Mouse (Mus musculus): ENCODE data around the gene Mrpl10. TPM values are rescaled to one million over a fixed set of nuclear protein-coding genes. Genes with fewer than 3 reads are reported as not detected.

Gene Mrpl10
- polyA plus RNA-seq, 1 experiment from 2014 or later = 83.2 TPM

DNA sequence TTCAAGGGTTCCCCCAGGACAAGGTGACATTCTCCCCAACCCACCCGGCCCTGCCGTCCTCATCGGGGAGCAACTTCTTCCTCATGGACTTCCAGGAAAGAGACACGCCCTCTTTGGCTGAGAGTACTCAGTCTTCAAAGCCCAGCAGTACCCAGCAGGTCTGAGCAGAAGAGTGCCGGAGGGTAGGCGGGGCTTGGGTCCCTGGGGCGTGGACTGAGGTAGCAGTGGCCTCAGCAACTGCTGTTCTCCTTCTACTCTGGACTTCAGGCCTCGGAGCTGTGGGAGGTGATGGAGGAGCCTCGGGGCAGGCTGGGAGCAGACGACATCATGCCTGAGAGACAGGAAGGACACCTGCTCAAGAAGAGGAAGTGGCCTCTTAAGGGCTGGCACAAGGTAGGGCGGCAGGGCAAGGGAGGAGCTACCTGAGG, 10.9 kb downstream of the Mrpl10 start:
- Histone ChIP-seq H3K9ac (peak overlapping the region; percentile 90), H3K27me3 (no peaks in the 10 kb centered on the region), H3K4me1 (peaks cover 21% of the 10 kb centered on the region), H3K27ac (no peak overlapping the region), H3K4me2 (replicated peaks) (peak overlapping the region; percentile 97), H3K4me3 (peak overlapping the region; percentile 82; the same call in 1 of the 2 replicates), H3K36me3 (peaks cover 62% of the 10 kb centered on the region), H3K9me3 (no peaks in the 10 kb centered on the region)
- 23% methylated on average over 11 of the region's 11 CpGs for WGBS
- no peak for ATAC-seq (ENCODE audit: low FRiP score, low read depth)

DNA sequence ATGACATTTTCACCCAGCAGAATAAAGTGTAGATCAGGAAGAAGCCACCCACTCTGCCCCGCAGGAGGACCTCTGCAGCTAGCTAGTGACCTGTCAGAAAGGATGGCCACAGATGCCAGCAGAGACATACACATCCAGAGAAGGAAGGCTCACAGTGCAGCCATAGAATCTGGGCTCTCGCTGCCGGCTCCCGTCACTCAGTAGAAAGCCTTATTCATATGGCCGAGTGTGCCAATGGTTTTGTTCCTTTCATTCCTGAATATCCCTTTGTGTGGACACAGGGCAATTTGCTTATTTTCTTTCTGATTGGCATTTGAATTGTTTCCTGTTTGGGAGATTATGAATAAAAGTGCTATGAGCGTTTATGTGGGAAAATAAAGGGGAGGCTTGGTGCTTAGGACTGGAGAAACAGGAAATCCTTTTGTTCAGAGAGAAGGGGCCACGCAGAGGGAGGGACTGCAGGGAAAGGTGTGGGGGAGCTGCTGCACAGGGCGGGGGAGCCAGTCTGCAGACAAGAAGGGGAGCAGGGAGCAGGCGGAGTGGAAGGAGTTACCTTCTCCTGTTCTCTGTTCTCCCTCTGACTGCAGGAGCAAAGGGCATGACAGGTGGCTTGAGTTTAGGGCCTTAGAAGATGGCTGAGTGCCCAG, 22.0 kb downstream of the Mrpl10 start:
- H3K27me3 ChIP-seq = no peaks in the 10 kb centered on the region
- no peak overlapping the region for H3K4me2 ChIP-seq (replicated peaks)
- no peaks in the 10 kb centered on the region for H3K4me1 ChIP-seq
- no peak overlapping the region for H3K27ac ChIP-seq
- H3K36me3 ChIP-seq = peaks cover 59% of the 10 kb centered on the region
- no peak overlapping the region for H3K4me3 ChIP-seq
- H3K9me3 ChIP-seq = no peaks in the 10 kb centered on the region
- 69% methylated on average over 9 of the region's 9 CpGs for WGBS
- ATAC-seq (ENCODE audit: low FRiP score, low read depth) = no peak
- H3K9ac ChIP-seq = 0 out of 2 replicates have a peak overlapping the region, but pooled peaks have one; percentile 26

DNA sequence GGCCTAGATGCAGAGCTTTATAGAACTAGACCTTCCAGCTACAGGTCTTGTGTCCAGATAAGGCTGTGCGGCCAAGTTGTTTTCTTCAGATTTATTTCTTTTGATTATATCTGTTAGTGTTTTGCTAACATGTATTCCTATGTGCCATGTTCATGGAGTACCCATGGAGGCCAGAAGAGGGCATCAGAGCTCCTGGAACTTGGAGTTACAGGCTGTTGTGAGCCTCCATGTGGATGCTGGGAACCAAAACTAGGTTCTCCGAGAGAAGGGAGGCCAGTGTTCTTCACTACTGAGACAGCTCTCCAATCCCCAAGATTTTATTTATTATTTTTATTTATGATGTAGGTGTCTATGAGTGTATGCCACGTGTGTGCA, 22.5 kb downstream of the Mrpl10 start:
- Histone ChIP-seq H3K4me1 (no peaks in the 10 kb centered on the region), H3K9ac (no peak overlapping the region), H3K4me3 (no peak overlapping the region), H3K4me2 (replicated peaks) (no peak overlapping the region), H3K36me3 (peaks cover 61% of the 10 kb centered on the region), H3K27ac (no peak overlapping the region), H3K9me3 (no peaks in the 10 kb centered on the region), H3K27me3 (no peaks in the 10 kb centered on the region)
- WGBS = 83% methylated on average over 3 of the region's 3 CpGs
- no peak for ATAC-seq (ENCODE audit: low FRiP score, low read depth)

DNA sequence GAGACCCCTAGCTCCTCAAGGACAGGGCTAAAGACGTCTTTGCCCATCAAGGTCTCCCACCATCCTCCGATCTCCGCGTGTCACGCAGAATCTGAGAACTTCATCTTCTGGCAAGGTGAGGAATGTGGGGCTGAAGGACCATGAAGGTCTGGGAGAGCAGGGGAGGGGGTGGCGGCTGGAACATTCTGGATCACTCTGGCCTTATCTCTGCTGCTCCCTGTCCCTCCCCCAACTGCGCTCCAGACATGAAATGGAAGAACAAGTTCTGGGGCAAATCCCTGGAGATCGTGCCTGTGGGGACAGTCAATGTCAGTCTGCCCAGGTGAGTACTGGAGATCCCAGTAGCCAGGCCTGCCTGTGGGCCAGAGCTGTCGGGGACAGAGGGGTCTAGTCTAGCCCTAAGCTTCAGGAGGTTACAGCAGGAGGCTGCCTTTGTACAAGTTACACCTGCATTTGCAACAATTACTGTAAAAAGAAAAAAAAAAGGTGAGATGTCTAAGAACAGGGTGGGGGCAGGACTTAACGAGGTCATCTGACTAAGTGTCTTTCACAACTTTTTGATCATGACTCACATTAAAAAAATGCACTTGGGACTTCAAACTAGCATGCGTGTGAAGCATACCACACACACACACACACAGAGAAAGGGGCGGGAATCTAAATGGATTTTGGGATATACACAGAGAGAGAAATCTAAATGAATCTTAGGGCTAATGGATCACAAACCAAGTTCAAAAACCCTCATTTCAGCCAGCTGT, 24.4 kb downstream of the Mrpl10 start:
- no peak overlapping the region for H3K27ac ChIP-seq
- no peaks in the 10 kb centered on the region for H3K9me3 ChIP-seq
- H3K36me3 ChIP-seq = peaks cover 49% of the 10 kb centered on the region
- ATAC-seq (ENCODE audit: low FRiP score, low read depth) = no peak
- 90% methylated on average over 12 of the region's 12 CpGs for WGBS
- H3K27me3 ChIP-seq = no peaks in the 10 kb centered on the region
- H3K4me2 ChIP-seq (replicated peaks) = no peak overlapping the region
- no peak overlapping the region for H3K9ac ChIP-seq
- H3K4me3 ChIP-seq = no peak overlapping the region
- H3K4me1 ChIP-seq = no peaks in the 10 kb centered on the region

DNA sequence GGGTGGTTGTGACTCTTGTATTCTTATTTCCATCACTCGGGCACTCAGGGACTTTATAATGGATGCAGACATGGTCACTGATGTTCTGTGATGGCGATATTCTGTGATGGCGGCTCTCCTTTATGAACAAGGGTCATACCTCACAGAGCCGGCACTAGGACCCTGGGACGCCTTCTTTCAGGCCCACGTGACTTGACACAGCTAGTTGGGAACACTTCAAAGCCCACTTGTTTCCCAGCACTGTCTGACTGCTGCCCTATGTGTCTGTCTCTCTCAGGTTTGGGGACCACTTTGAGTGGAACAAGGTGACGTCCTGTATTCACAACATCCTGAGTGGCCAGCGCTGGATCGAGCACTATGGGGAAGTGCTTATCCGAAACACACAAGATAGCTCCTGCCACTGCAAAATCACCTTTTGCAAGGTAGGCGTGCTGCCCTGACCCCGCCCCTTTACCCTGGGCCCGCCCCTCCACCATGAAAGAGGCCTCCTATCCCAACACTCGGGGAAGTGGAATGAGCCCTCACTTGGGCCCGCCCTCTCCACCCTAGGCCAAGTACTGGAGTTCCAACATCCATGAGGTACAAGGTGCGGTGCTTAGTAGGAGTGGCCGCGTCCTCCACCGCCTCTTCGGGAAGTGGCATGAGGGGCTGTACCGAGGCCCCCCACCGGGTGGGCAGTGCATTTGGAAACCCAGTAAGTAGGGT, 25.4 kb downstream of the Mrpl10 start:
- peak; percentile 46; the same call in 1 of the 2 replicates for ATAC-seq (ENCODE audit: low FRiP score, low read depth)
- Histone ChIP-seq H3K4me1 (no peaks in the 10 kb centered on the region), H3K36me3 (peaks cover 39% of the 10 kb centered on the region), H3K4me3 (no peak overlapping the region), H3K9ac (no peak overlapping the region), H3K9me3 (no peaks in the 10 kb centered on the region), H3K27me3 (no peaks in the 10 kb centered on the region), H3K4me2 (replicated peaks) (no peak overlapping the region), H3K27ac (no peak overlapping the region)
- 46% methylated on average over 22 of the region's 22 CpGs for WGBS

DNA sequence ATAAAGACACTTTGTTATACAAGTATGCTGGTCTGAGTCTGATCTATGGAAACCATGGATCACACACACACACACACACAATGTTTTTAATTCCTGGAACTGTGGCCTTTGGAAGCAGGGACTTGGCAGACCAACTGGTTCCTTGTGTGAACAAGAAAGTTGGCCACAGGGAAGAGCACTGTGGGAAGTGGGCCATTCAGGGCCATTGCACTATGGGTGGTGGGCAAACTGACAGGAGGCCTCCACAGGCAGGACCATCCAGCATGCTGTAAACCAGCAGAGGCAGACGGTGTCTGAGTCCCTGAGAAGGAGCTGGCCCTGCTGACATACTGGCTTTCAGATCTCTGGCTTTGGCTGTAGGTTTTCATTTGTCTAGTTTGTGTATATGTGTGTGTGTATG, 28.0 kb downstream of the Mrpl10 start:
- Histone ChIP-seq H3K27me3 (no peaks in the 10 kb centered on the region), H3K27ac (no peak overlapping the region), H3K9me3 (no peaks in the 10 kb centered on the region), H3K36me3 (peaks cover 34% of the 10 kb centered on the region), H3K4me3 (no peak overlapping the region), H3K4me1 (no peaks in the 10 kb centered on the region), H3K4me2 (replicated peaks) (no peak overlapping the region), H3K9ac (no peak overlapping the region; the same call in 1 of the 2 replicates)
- WGBS = 63% methylated on average over 1 of the region's 1 CpGs
- no peak for ATAC-seq (ENCODE audit: low FRiP score, low read depth)

DNA sequence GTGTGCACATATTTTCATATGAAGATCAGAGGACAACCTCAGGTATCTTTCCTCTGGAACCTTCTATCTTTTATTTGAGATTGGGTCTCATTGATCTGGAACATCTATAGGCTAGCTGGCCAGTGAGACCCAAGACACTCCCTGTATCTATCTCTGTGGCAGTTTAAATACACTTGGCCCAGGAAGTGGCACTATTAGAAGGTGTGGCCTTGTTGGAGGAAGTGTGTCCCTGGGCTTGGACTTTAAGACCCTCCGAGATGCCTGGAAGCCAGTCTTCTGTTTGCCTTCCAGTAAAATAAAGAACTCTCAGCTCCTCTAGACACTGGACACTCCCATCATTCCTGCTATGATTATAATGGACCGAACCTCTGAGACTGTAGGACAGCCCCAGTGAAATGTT, 28.4 kb downstream of the Mrpl10 start:
- Histone ChIP-seq H3K9me3 (no peaks in the 10 kb centered on the region), H3K9ac (no peak overlapping the region), H3K4me1 (no peaks in the 10 kb centered on the region), H3K27ac (no peak overlapping the region), H3K36me3 (peaks cover 33% of the 10 kb centered on the region), H3K4me2 (replicated peaks) (no peak overlapping the region), H3K4me3 (no peak overlapping the region), H3K27me3 (no peaks in the 10 kb centered on the region)
- 84% methylated on average over 2 of the region's 2 CpGs for WGBS
- no peak for ATAC-seq (ENCODE audit: low FRiP score, low read depth)

DNA sequence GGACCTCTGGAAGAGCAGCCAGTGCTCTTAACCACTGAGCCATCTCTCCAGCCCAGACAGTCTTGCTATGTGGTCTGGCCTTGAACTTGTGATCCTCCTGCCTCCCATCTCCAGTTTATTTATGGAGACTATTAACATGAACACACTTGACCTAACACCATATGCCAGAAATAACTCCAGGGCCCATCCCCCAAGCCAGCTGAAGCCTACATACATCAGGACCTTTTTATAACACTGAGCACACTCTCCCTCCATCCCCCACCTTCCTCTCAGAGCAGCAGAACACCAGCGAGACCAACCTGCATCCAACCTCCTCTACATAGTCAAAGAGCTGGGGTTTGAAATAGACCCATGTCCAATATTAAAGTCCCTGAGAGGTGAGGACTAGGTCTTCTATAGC, 29.8 kb downstream of the Mrpl10 start:
- no peak for ATAC-seq (ENCODE audit: low FRiP score, low read depth)
- WGBS = 64% methylated on average over 1 of the region's 1 CpGs

DNA sequence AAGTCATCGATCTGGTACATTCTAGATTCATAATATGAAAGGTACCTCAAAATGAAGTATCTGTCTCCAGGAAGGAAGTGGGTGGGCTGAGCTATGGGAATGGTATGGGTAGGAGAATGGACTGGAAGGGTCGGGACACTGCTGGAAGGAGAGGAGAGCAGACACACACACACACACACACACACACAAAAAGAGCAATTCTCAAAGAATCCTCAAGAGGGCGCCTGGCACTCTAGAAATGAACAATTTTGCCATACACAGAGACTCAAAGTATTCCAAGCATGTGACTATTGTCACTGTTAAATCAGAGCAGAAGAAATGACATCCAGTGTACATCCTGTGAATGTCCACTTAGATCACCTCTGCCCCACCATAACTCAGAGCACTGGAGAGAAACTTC, 31.2 kb downstream of the Mrpl10 start:
- no peaks in the 10 kb centered on the region for H3K4me1 ChIP-seq
- peaks cover 15% of the 10 kb centered on the region for H3K36me3 ChIP-seq
- no peak overlapping the region for H3K9ac ChIP-seq
- H3K4me2 ChIP-seq (replicated peaks) = no peak overlapping the region
- H3K27ac ChIP-seq = no peak overlapping the region
- WGBS = 34% methylated on average over 3 of the region's 3 CpGs
- no peak overlapping the region for H3K4me3 ChIP-seq
- no peaks in the 10 kb centered on the region for H3K9me3 ChIP-seq
- ATAC-seq (ENCODE audit: low FRiP score, low read depth) = no peak
- H3K27me3 ChIP-seq = no peaks in the 10 kb centered on the region

More for the DNA sequence above, 29.8 kb downstream of the Mrpl10 start:
- peaks cover 25% of the 10 kb centered on the region for H3K36me3 ChIP-seq
- H3K27me3 ChIP-seq = no peaks in the 10 kb centered on the region
- no peaks in the 10 kb centered on the region for H3K4me1 ChIP-seq
- no peaks in the 10 kb centered on the region for H3K9me3 ChIP-seq
- H3K9ac ChIP-seq = no peak overlapping the region
- H3K4me2 ChIP-seq (replicated peaks) = no peak overlapping the region
- no peak overlapping the region for H3K27ac ChIP-seq
- no peak overlapping the region for H3K4me3 ChIP-seq

DNA sequence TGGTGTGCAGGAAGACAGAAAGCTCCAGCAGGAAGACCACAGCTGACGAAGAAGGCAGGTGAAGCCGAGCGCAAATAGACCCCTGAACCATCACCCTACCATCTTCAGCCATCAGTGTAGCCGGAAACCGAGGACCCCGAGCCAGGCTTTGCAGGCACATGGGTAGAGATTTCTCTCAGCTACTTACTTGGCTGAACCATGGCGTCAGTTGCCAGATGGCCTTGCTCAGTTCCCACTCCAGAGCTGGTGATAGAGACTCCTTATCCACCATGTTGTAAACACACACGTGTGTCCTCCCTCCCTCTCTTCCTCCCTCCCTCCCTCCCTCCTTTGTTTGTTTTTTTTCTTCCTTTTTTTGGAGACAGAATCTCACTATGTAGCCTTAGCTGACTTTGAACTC, 32.9 kb downstream of the Mrpl10 start:
- Histone ChIP-seq H3K9ac (no peak overlapping the region), H3K4me3 (no peak overlapping the region), H3K27ac (no peak overlapping the region), H3K9me3 (no peaks in the 10 kb centered on the region), H3K27me3 (no peaks in the 10 kb centered on the region), H3K4me2 (replicated peaks) (no peak overlapping the region), H3K36me3 (no peaks in the 10 kb centered on the region), H3K4me1 (no peaks in the 10 kb centered on the region)
- no peak for ATAC-seq (ENCODE audit: low FRiP score, low read depth)
- WGBS = 69% methylated on average over 8 of the region's 8 CpGs

DNA sequence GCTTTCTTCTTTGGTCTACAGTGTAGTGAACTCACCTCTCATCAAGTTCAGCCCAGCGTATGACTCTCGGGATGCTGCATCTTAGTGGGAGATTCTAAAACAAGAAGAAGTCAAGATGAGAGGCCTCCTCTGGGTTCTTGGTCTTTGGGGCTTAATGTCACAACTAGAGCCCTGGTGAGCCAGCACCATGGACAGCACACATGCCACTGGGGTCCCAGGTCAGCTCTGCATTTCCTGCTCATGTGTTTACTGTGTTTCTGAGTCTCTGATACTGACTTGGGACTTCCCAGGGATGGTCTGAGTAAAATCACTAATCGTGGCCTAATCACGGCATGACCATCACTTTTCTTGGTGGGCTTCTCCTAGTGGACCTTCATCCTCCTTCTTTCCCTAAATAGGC, 37.4 kb downstream of the Mrpl10 start:
- Histone ChIP-seq H3K27me3 (0 out of 2 replicates have a peak, but pooled peaks cover 5% of the 10 kb centered on the region), H3K36me3 (no peaks in the 10 kb centered on the region), H3K4me2 (replicated peaks) (no peak overlapping the region), H3K4me1 (peaks cover 7% of the 10 kb centered on the region), H3K9ac (no peak overlapping the region), H3K27ac (no peak overlapping the region), H3K9me3 (no peaks in the 10 kb centered on the region), H3K4me3 (no peak overlapping the region)
- no peak for ATAC-seq (ENCODE audit: low FRiP score, low read depth)
- WGBS = 51% methylated on average over 4 of the region's 4 CpGs

DNA sequence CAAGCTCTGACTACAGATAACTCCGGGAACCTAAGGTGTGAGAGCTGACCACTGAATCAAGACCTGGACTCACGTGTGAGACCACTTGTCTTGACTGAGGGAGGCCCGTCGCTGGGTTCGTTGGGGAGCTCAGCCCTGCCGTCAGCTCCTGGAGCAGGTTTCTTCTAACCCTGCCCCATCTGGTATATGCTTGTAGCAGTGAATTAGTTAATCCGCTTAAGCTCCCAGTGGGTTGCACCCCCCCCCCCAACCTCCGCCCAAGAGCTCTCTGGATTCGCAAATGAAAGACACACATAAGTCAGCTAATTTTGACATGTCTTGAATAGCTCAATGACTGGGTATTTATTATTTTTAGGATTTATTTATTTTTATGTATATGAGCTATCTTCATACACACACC, 38.9 kb downstream of the Mrpl10 start:
- Histone ChIP-seq H3K27me3 (peaks cover 17% of the 10 kb centered on the region; the same call in 1 of the 2 replicates), H3K9ac (no peak overlapping the region), H3K9me3 (no peaks in the 10 kb centered on the region), H3K4me1 (peaks cover 14% of the 10 kb centered on the region), H3K36me3 (no peaks in the 10 kb centered on the region), H3K4me3 (no peak overlapping the region), H3K4me2 (replicated peaks) (no peak overlapping the region), H3K27ac (no peak overlapping the region)
- no peak for ATAC-seq (ENCODE audit: low FRiP score, low read depth)
- 35% methylated on average over 9 of the region's 9 CpGs for WGBS

All from limb, embryonic 13.5 days (tissue).